Mouse (Mus musculus): ENCODE data around the gene Chd3.

Chd3 gene

DNA sequence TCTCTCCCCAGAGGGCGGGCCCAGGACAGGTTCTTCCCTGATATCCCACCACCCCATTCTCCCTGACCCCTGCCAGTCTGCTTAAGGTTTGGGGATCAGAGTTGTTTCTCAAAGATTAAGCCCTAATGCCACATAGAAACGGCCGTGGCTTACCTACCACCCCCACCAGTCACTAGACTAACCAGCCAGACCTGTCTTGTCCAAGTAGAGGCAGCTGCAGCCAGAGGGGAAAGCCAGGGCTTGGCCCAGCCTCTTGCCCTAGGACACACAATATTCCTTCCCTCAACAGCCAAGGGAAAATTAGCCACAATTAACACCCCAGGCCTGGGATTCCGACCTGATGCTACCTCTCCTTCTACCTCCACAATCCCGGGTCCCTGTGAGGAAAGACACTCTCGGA lies 3.5 kb downstream of the Chd3 start:
- peak; percentile 60 to 68 for DNase-seq

- peak; percentile 98 to 99 for DNase-seq
Measured at GRCm38 (mm10) chr11:69364910-69365309, 4.3 kb downstream of the Chd3 start.

- DNase-seq: no peak
Measured at GRCm38 (mm10) chr11:69364376-69364775, 4.8 kb downstream of the Chd3 start.

GRCm38 (mm10) chr11:69362479-69362878 lies 6.7 kb downstream of the Chd3 start:
- no peak for DNase-seq

GRCm38 (mm10) chr11:69362021-69362420 lies 7.2 kb downstream of the Chd3 start:
- no peak for DNase-seq

DNA sequence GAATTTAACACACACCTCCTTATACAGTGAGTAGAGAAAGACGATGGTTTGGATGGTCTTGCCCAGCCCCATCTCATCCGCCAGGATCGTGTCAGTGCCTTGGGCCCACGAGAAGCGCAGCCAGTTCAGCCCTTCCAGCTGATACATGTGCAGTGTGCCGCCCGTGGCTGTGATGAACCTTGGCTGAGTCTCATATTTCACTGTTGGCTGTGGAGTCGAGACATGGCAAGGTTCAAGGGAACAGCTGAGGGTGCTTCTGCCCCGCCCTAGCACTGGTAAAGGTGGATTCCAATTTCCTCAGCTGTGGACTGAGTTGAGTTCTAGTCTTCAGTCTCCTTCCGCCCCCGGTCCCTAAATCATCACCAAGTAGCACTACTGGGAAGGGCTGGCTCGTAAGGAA lies 11.5 kb downstream of the Chd3 start:
- no peak for DNase-seq

DNA sequence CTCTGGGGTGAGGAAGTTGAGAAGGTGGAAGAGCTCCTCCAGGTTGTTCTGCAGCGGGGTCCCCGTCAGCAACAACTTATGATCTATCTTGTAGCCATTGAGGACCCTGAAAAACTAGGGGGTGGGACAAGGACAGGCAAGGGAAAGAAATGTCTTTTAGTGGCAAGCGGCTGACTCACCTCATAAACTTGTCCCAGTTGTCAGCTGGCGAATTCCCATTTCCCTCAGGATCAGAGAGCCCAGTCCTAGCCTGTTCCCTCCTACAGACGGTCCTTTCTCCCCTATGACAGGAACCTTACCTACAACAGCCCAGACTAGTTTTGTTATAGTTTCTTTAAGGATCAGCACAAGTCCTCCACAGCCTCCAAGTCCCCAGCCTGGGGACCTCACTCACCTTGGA lies 12.7 kb downstream of the Chd3 start:
- no peak for DNase-seq

DNA sequence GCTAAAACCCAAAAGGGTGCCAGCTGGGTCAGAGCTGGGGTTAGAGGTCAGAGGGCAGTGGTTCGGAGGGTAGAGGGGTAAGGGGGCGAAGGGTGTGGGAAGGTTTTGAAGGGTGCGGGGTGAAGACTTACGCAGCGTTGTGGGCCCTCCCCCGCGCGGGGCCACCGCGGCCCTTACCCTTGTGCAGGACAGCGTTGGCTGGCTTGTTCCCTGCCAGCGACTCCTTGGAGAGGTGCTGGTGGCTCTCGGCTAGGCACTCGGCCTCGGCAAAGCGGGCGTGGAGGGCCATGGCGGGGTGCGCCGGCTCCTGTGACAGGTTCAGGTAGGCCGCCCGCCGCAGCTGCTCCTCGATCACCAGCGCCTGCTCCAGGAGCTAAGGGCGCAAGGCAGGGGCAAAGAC lies 22.8 kb downstream of the Chd3 start:
- no peak for DNase-seq

DNA sequence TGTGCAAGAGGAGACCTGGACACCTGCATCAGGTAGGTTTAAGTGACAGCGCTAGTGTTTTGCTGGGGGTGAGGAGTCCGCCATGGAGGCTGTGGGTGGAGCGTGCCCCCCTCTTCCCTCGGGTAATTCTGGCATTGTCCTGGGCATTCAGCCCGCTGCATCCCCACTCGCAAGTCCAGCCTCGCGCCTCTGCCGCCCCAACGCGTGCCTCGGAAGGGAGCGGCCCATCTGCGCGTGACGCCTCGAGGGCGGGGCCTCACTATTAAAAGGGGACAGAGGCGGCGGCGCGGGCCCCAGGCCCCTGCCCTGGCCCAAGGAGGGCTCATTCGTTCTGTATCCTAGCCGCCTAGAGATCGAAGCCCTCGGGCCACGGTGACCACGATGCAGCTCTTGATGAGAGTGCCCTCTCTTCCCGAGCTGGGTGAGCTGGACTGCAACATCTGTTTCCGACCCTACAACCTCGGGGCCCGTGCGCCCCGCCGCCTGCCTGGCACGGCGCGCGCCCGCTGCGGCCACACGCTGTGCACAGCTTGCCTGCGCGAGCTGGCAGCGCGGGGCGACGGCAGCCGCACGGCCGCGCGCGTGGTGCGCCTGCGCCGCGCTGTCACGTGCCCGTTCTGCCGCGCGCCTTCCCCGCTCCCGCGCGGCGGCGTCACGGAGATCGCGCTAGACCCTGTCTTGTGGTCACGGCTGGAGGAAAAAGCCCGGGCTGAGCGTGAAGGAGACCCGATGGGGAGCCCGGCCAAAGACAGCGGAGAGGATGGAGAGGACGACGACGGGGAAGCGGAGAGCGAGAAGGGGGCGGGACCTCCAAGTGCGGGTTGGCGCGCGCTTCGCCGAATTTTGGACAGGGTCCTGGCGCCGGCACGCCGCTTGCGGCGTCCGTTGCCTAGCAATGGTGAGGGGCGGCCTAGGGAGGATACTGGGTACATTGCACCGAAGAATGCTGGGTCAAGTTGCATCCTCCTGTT lies 28.8 kb downstream of the Chd3 start, which contains the start of gene Rnf227:
Gene Rnf227, plus strand, starts transcription at position 301 of the 971 bp plus-strand sequence.
- peak; percentile 54 to 56 for DNase-seq

DNA sequence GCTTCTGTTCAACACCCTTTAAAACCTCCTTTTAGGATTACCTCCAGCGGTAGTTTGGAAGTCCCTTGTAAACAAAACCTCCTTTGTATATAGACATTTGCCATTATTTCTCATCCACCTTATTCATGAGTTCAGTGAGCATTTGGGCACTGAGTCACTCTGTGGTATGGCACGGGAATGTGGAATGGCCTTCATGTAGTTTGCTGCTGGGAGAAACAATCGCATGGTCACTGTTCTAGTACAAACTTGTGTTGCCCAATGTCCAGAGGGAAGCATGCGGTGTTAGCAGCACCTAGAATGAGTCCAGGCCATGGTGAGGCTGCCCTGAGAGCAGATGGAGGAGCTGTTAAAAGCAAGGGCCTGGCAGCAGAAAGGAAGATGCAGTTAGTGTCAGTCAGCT lies 34.4 kb downstream of the Chd3 start:
- no peak for DNase-seq

DNA sequence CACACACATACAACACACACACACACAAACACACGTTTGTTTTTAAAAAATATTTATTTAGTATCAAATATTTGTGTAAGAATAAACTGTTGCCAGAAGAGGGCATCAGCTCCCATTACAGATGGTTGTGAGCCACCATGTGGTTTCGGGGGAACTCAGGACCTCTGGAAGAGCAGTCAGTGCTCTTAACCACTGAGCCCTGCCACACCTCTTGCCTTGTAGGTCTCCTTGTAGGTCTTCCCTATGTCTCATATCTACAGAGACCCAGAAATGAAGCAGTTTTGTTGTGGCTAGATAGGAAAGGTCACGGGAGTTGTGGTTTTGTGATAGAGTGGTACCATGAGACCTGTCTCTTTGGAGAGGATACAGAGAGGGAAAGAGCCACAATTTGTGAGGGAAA lies 35.3 kb downstream of the Chd3 start:
- DNase-seq: no peak

GRCm38 (mm10) chr11:69332713-69333253 lies 36.4 kb downstream of the Chd3 start:
- DNase-seq: no peak

- peak; percentile 67 to 73 for DNase-seq
Measured at GRCm38 (mm10) chr11:69331929-69332405, 37.2 kb downstream of the Chd3 start.

DNA sequence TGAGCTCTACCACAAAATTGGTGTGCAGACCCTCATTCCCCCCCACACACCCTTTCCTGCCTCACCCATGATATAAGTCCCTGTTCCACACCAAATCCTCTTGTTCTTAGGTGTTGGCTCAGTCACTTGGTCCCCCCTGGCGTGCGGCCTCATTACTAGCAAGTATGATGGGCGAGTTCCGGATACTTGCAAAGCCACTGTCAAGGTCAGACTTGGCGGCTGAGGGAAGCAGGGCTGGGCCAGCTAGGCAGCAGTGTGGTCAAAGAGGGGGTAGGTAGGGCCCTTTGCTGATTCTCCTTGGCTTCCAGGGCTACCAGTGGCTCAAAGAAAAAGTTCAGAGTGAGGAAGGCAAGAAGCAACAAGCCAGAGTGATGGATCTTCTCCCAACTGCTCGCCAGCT lies 38.1 kb downstream of the Chd3 start:
- DNase-seq: no peak

- DNase-seq: no peak
Measured at GRCm38 (mm10) chr11:69328517-69328916, 40.7 kb downstream of the Chd3 start.

- DNase-seq: no peak
Measured at GRCm38 (mm10) chr11:69327648-69328047, 41.6 kb downstream of the Chd3 start.

DNA sequence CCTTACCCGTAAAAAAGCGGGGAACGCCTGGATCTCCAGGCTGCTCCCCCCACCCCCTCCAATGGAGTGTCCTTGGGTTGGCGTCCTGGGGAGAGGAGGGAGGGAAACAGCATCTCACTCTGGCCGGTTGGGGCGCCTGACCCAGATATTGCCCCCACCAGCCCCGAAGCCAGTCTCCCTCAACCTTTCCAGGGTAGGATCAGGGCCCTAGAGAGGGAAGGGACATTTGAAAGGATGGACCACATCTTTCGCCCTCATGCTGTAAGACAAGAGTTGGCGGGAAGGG lies 42.1 kb downstream of the Chd3 start:
- no peak for DNase-seq

DNA sequence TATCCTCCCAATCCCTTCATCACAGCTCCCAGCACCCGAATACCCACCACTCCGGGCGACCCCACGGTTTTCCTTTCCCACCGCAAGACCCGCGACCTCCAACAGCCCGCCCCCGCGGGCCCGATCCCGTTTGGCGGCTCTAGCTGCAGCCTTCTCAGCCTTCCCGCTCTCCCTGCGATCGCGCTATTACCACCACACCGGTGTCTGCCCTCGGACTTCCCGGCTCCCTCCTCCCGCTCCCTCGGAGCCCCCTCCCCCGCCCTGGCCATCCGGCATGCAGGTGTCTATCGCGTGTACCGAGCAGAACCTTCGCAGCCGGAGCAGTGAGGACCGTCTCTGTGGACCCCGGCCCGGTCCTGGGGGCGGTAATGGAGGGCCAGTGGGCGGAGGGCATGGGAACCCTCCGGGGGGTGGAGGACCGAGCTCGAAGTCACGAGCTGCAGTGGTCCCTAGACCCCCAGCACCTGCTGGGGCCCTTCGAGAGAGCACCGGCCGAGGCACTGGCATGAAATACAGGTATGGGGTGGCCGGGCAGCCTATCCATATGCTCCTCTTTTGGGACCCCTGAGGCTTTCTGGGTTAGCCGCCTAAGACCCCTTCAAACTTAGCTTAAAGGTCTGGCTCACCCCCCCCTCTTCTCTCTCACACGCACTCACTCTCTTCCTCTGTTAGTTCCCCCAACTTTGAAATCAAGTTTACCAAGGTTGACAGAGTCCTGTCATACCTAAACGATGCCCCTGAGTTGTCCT lies 42.6 kb downstream of the Chd3 start:
- DNase-seq: peak in 1 of 2 experiments; percentile 26

- DNase-seq: peak; percentile 91 to 93
Measured at GRCm38 (mm10) chr11:69325628-69326407, 43.4 kb downstream of the Chd3 start, which contains the start of gene Kcnab3. Gene Kcnab3, plus strand, starts transcription at chr11:69326258.

DNA sequence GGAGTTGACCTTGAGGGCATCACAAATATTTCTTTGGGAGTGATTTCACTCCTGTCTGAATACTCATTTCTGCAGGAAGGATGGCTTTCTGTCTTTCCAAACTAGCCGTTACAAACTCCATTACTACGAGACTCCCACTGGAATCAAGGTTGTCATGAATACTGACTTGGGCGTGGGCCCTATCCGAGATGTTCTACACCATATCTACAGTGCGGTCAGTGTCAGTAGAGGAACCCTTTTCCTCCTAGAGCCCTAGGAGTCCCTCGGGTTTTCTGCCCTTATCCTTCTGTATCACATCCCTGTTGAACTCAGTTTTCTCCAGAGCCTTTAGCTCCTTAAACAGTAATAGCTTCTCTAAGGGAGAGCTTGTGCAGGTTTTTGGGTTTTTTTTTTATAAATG lies 44.5 kb downstream of the Chd3 start:
- DNase-seq: no peak

- peak; percentile 99 to 100 for DNase-seq
Measured at GRCm38 (mm10) chr11:69323667-69324111, 45.5 kb downstream of the Chd3 start, which contains the start of the genes Cntrob and Trappc1. Gene Cntrob, minus strand, starts transcription at chr11:69323775. Gene Trappc1, plus strand, starts transcription at chr11:69323980.
